Mouse (Mus musculus) neural tube, embryonic 14.5 days (tissue): ENCODE results near the gene Ggta1. TPM values are rescaled to one million over a fixed set of nuclear protein-coding genes. Genes with fewer than 3 reads are reported as not detected.

ENCODE experiments used
- ATAC-seq: fragments of 200-750 bp; cut with Nextera tagmentation; 2 replicates; pipeline ENCODE4 v1.8.0; 2017; ENCODE audit warnings: low read depth, mild to moderate bottlenecking, moderate TSS enrichment, moderate library complexity
- H3K27ac ChIP-seq: fragments of 300-500 bp; sonication (generic); 2 replicates; pipeline ENCODE4 v1.5.1; 2014; ENCODE audit warnings: low read depth, mild to moderate bottlenecking, control low read depth, low read length, moderate library complexity, mixed read lengths
- H3K27me3 ChIP-seq: fragments of 300-500 bp; sonication (generic); 2 replicates; pipeline ENCODE4 v1.6.1; 2014; ENCODE audit warnings: low read length; ENCODE audit not compliant: control insufficient read depth, insufficient read depth
- H3K36me3 ChIP-seq: fragments of 300-500 bp; sonication (generic); 2 replicates; pipeline ENCODE4 v1.6.1; 2014; ENCODE audit warnings: low read length, mixed read lengths; ENCODE audit not compliant: control insufficient read depth, insufficient read depth
- H3K4me1 ChIP-seq: fragments of 300-500 bp; sonication (generic); 2 replicates; pipeline ENCODE4 v1.6.1; 2014; ENCODE audit warnings: low read length; ENCODE audit not compliant: control insufficient read depth, insufficient read depth
- H3K4me2 ChIP-seq: fragments of 300-500 bp; sonication (generic); 2 replicates; pipeline ENCODE4 v1.6.1; 2014; ENCODE audit warnings: mild to moderate bottlenecking, low read depth, low read length, control low read depth
- H3K4me3 ChIP-seq: fragments of 300-500 bp; sonication (generic); 2 replicates; pipeline ENCODE4 v1.5.1; 2014; ENCODE audit warnings: low read depth, low read length, control low read depth, mixed read lengths
- H3K9ac ChIP-seq: fragments of 300-500 bp; sonication (generic); replicated peaks from 2 replicates; pipeline ENCODE4 v1.6.1; 2014; ENCODE audit warnings: low read depth, mild to moderate bottlenecking, control low read depth, low read length, mixed read lengths
- H3K9me3 ChIP-seq: fragments of 300-500 bp; sonication (generic); 2 replicates; pipeline ENCODE4 v1.6.1; 2016; ENCODE audit warnings: low read length; ENCODE audit not compliant: control insufficient read depth
- WGBS: fragments of 180-500 bp; shearing (Covaris S2); extraction: QIAGEN DNeasy Blood & Tissue Kit; methylation state at CpG from one replicate; pipeline ENCODE4 v1.1.7; 2014; 5-methylcytosine and 5-hydroxymethylcytosine counted together
- polyA plus RNA-seq: library from polyadenylated mRNA; unstranded; fragments of >200 nt; fragmentation: Nextera tagmentation; extraction: Ambion mirVana; gene quantifications from 2 replicates; pipeline ENCODE4 v1.2.1, GENCODE M21; 2014

Gene Ggta1
- polyA plus RNA-seq, 1 experiment from 2014 or later: 5.3 TPM

GRCm38 (mm10) chr2:35441419-35441818 lies 21.6 kb downstream of the Ggta1 start:
- Histone ChIP-seq H3K4me1 (no peaks in the 10 kb centered on the region), H3K27me3 (no peaks in the 10 kb centered on the region), H3K4me3 (no peak overlapping the region), H3K9me3 (no peaks in the 10 kb centered on the region), H3K4me2 (no peak overlapping the region), H3K9ac (no peak overlapping the region), H3K36me3 (no peaks in the 10 kb centered on the region), H3K27ac (no peak overlapping the region)
- ATAC-seq: no peak
- WGBS: 82% methylated on average over 6 of the region's 6 CpGs

- Histone ChIP-seq H3K9me3 (no peaks in the 10 kb centered on the region), H3K4me2 (no peak overlapping the region), H3K36me3 (no peaks in the 10 kb centered on the region), H3K4me3 (no peak overlapping the region), H3K4me1 (no peaks in the 10 kb centered on the region), H3K9ac (no peak overlapping the region), H3K27me3 (no peaks in the 10 kb centered on the region), H3K27ac (no peak overlapping the region)
- ATAC-seq: no peak
- WGBS: 81% methylated on average over 3 of the region's 3 CpGs
These were observed 22.6 kb downstream of the Ggta1 start for GRCm38 (mm10) chr2:35440480-35440879.

- no peak for ATAC-seq
- Histone ChIP-seq H3K4me1 (no peaks in the 10 kb centered on the region), H3K9me3 (no peaks in the 10 kb centered on the region), H3K4me2 (no peak overlapping the region), H3K4me3 (no peak overlapping the region), H3K27ac (no peak overlapping the region), H3K36me3 (no peaks in the 10 kb centered on the region), H3K9ac (no peak overlapping the region), H3K27me3 (no peaks in the 10 kb centered on the region)
- 96% methylated on average over 2 of the region's 2 CpGs for WGBS
These were observed 25.2 kb downstream of the Ggta1 start for GRCm38 (mm10) chr2:35437796-35438195.

- no peaks in the 10 kb centered on the region for H3K36me3 ChIP-seq
- no peaks in the 10 kb centered on the region for H3K27me3 ChIP-seq
- H3K27ac ChIP-seq: no peak overlapping the region
- no peaks in the 10 kb centered on the region for H3K4me1 ChIP-seq
- H3K4me3 ChIP-seq: no peak overlapping the region
- no peak for ATAC-seq
- H3K9me3 ChIP-seq: no peaks in the 10 kb centered on the region
- H3K4me2 ChIP-seq: no peak overlapping the region
- 67% methylated on average over 6 of the region's 6 CpGs for WGBS
- H3K9ac ChIP-seq: no peak overlapping the region
These were observed 28.4 kb downstream of the Ggta1 start for GRCm38 (mm10) chr2:35434576-35435123.

- no peaks in the 10 kb centered on the region for H3K4me1 ChIP-seq
- WGBS: 79% methylated on average over 4 of the region's 4 CpGs
- no peak for ATAC-seq
- H3K4me2 ChIP-seq: no peak overlapping the region
- no peaks in the 10 kb centered on the region for H3K9me3 ChIP-seq
- H3K27ac ChIP-seq: no peak overlapping the region
- no peak overlapping the region for H3K9ac ChIP-seq
- no peak overlapping the region for H3K4me3 ChIP-seq
- H3K36me3 ChIP-seq: no peaks in the 10 kb centered on the region
- H3K27me3 ChIP-seq: no peaks in the 10 kb centered on the region
These were observed 29.6 kb downstream of the Ggta1 start for GRCm38 (mm10) chr2:35433428-35433827.

- Histone ChIP-seq H3K9ac (no peak overlapping the region), H3K4me2 (no peak overlapping the region), H3K4me3 (no peak overlapping the region), H3K4me1 (no peaks in the 10 kb centered on the region), H3K36me3 (no peaks in the 10 kb centered on the region), H3K27me3 (no peaks in the 10 kb centered on the region), H3K9me3 (no peaks in the 10 kb centered on the region), H3K27ac (0 out of 2 replicates have a peak overlapping the region, but pooled peaks have one; percentile 39)
- no peak for ATAC-seq
- WGBS: 30% methylated on average over 7 of the region's 7 CpGs
These were observed 30.6 kb downstream of the Ggta1 start for GRCm38 (mm10) chr2:35432472-35432871.

- H3K9ac ChIP-seq: no peak overlapping the region
- no peak overlapping the region for H3K4me2 ChIP-seq
- ATAC-seq: no peak
These were observed 31.0 kb downstream of the Ggta1 start for GRCm38 (mm10) chr2:35432011-35432410.

GRCm38 (mm10) chr2:35430806-35431205 lies 32.2 kb downstream of the Ggta1 start:
- WGBS: 89% methylated on average over 8 of the region's 8 CpGs
- no peaks in the 10 kb centered on the region for H3K4me1 ChIP-seq
- no peak for ATAC-seq

More at GRCm38 (mm10) chr2:35432011-35432410, 31.0 kb downstream of the Ggta1 start:
- Histone ChIP-seq H3K36me3 (no peaks in the 10 kb centered on the region), H3K4me3 (no peak overlapping the region), H3K4me1 (no peaks in the 10 kb centered on the region), H3K27ac (peak overlapping the region; percentile 39; the same call in 1 of the 2 replicates), H3K9me3 (no peaks in the 10 kb centered on the region), H3K27me3 (no peaks in the 10 kb centered on the region)
- 25% methylated on average over 7 of the region's 7 CpGs for WGBS

GRCm38 (mm10) chr2:35428615-35429300 lies 34.3 kb downstream of the Ggta1 start:
- H3K36me3 ChIP-seq: no peaks in the 10 kb centered on the region
- no peaks in the 10 kb centered on the region for H3K27me3 ChIP-seq
- no peak for ATAC-seq
- WGBS: 71% methylated on average over 4 of the region's 4 CpGs
- H3K9me3 ChIP-seq: no peaks in the 10 kb centered on the region
- H3K4me3 ChIP-seq: no peak overlapping the region
- no peaks in the 10 kb centered on the region for H3K4me1 ChIP-seq
- H3K9ac ChIP-seq: no peak overlapping the region
- no peak overlapping the region for H3K4me2 ChIP-seq
- no peak overlapping the region for H3K27ac ChIP-seq

More at GRCm38 (mm10) chr2:35430806-35431205, 32.2 kb downstream of the Ggta1 start:
- Histone ChIP-seq H3K4me2 (no peak overlapping the region), H3K4me3 (no peak overlapping the region), H3K36me3 (no peaks in the 10 kb centered on the region), H3K9ac (no peak overlapping the region), H3K27ac (no peak overlapping the region), H3K27me3 (no peaks in the 10 kb centered on the region), H3K9me3 (no peaks in the 10 kb centered on the region)
